Mouse (Mus musculus) liver, adult 2 months (tissue): Measurements from ENCODE around the gene Cisd3. TPM values are rescaled to one million over a fixed set of nuclear protein-coding genes. Genes with fewer than 3 reads are reported as not detected.

Experiments used
- DNase-seq: peaks from one replicate; pipeline ENCODE4 v3.0.0-alpha.2; 2011; ENCODE audit warnings: low read depth, low spot score; ENCODE audit errors: extremely low read depth
- H3K27ac ChIP-seq: fragments of 200-500 bp; replicated peaks from 2 replicates; pipeline ENCODE4 v1.5.1; 2012; ENCODE audit warnings: low read depth, mild to moderate bottlenecking, control low read depth, inconsistent platforms, low read length; ENCODE audit not compliant: insufficient read depth
- H3K27me3 ChIP-seq: fragments of 200-500 bp; 2 replicates; pipeline ENCODE4 v1.6.1; 2012; ENCODE audit warnings: mild to moderate bottlenecking, moderate library complexity, low read length, inconsistent platforms; ENCODE audit not compliant: control insufficient read depth, insufficient read depth
- H3K36me3 ChIP-seq: fragments of 200-500 bp; 2 replicates; pipeline ENCODE4 v1.6.1; 2012; ENCODE audit warnings: low read length, inconsistent platforms; ENCODE audit not compliant: control insufficient read depth, insufficient read depth
- H3K4me1 ChIP-seq: fragments of 200-500 bp; 2 replicates; pipeline ENCODE4 v1.6.1; 2011; ENCODE audit warnings: low read length; ENCODE audit not compliant: control insufficient read depth, insufficient read depth
- H3K4me3 ChIP-seq: fragments of 200-500 bp; 2 replicates; pipeline ENCODE4 v1.5.1; 2011; ENCODE audit warnings: low read depth, mild to moderate bottlenecking, control low read depth, low read length, moderate library complexity; ENCODE audit not compliant: insufficient read depth
- H3K79me2 ChIP-seq: fragments of 200-500 bp; 2 replicates; pipeline ENCODE4 v1.6.1; 2012; ENCODE audit warnings: inconsistent platforms, mild to moderate bottlenecking, low read length, moderate library complexity; ENCODE audit not compliant: control insufficient read depth, insufficient read depth
- H3K9ac ChIP-seq: fragments of 200-500 bp; 2 replicates; pipeline ENCODE4 v1.6.1; 2012; ENCODE audit warnings: low read depth, mild to moderate bottlenecking, control low read depth, inconsistent platforms, low read length
- CTCF ChIP-seq: fragments of 200-500 bp; IDR thresholded peaks from 2 replicates; pipeline ENCODE4 v1.5.1; 2011; ENCODE audit warnings: low read depth, low read length, control low read depth
- POLR2A ChIP-seq: fragments of 200-500 bp; IDR thresholded peaks from 2 replicates; pipeline ENCODE4 v1.6.1; 2011; ENCODE audit warnings: low read length, control low read depth; ENCODE audit not compliant: insufficient read depth; ENCODE audit errors: extremely low read depth
- WGBS: fragments of 180-500 bp; shearing (Covaris S2); methylation state at CpG from one replicate; pipeline ENCODE4 v1.1.7; 2018; 5-methylcytosine and 5-hydroxymethylcytosine counted together
- polyA plus RNA-seq: library from polyadenylated mRNA; depleted of rRNA; stranded (reverse); fragments of >200 nt; gene quantifications from 2 replicates; pipeline ENCODE4 v1.2.3, GENCODE M21; 2012
- total RNA-seq: library from RNA; depleted of rRNA; stranded (reverse); fragments of >200 nt; gene quantifications from 2 replicates; pipeline ENCODE4 v1.2.3, GENCODE M21; 2014

Cisd3 gene
- total and polyA plus RNA-seq, 2 experiments = 35.7 to 73.6 TPM

GRCm38 (mm10) chr11:97665431-97665830 is 20.2 kb upstream of the Cisd3 start:
- TF ChIP-seq CTCF = no peak
- TF ChIP-seq POLR2A = no peak
- no peak for DNase-seq
- H3K79me2 ChIP-seq = no peaks in the 10 kb centered on the region
- H3K4me3 ChIP-seq = no peak overlapping the region
- 97% methylated on average over 13 of the region's 13 CpGs for WGBS
- no peaks in the 10 kb centered on the region; the same call in 1 of the 2 replicates for H3K36me3 ChIP-seq
- no peak overlapping the region for H3K9ac ChIP-seq
- H3K27me3 ChIP-seq = no peaks in the 10 kb centered on the region
- peaks cover 8% of the 10 kb centered on the region for H3K4me1 ChIP-seq
- H3K27ac ChIP-seq = no peak overlapping the region

DNA sequence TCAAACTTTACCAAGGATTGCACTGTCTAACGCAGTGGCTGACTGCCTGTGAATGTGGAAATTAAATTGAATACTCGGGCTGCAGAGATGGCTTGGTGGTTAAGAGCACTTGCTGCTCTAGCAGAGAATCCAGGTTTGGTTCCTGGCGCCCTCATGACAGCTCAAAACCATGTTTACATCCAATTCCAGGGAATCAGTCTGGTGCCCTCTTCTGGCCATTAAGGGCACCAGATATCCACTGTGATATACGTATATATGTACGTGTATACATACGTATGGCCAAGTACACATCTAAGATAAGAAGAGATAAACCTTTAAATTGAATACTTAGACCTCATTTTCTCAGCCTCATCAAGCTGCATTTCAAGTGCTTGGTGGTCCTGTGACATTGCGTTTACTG is 19.4 kb upstream of the Cisd3 start:
- no peak overlapping the region for H3K9ac ChIP-seq
- TF ChIP-seq CTCF (no peak; the same call in 1 of the 2 replicates), POLR2A (no peak)
- H3K27me3 ChIP-seq = no peaks in the 10 kb centered on the region
- H3K36me3 ChIP-seq = no peaks in the 10 kb centered on the region; the same call in 1 of the 2 replicates
- 0 out of 2 replicates have a peak, but pooled peaks cover under 1% of the 10 kb centered on the region for H3K4me1 ChIP-seq
- WGBS = 96% methylated on average over 7 of the region's 7 CpGs
- no peak for DNase-seq
- H3K79me2 ChIP-seq = no peaks in the 10 kb centered on the region
- H3K27ac ChIP-seq = no peak overlapping the region
- H3K4me3 ChIP-seq = no peak overlapping the region

DNA sequence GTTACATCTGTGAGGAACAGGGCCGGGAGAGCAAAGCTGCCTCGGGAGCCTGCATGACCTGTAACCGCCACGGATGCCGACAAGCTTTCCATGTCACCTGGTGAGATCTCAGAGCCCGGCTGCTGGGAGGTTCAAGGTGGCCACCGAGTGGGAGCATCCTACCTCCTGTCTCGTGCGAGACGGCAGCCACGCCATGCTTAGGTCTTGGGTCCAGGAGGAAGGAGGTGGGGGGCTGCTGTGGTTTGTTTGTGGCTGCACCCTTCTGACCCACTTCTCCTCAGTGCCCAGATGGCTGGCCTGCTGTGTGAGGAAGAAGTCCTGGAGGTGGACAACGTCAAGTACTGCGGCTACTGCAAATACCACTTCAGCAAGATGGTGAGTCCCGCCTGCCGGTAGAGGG is 18.8 kb upstream of the Cisd3 start:
- TF ChIP-seq CTCF = no peak
- TF ChIP-seq POLR2A = no peak
- WGBS = 95% methylated on average over 15 of the region's 15 CpGs
- no peaks in the 10 kb centered on the region for H3K4me1 ChIP-seq
- H3K9ac ChIP-seq = no peak overlapping the region
- H3K79me2 ChIP-seq = no peaks in the 10 kb centered on the region
- H3K4me3 ChIP-seq = no peak overlapping the region
- no peak overlapping the region for H3K27ac ChIP-seq
- no peaks in the 10 kb centered on the region; the same call in 1 of the 2 replicates for H3K36me3 ChIP-seq
- no peak for DNase-seq
- no peaks in the 10 kb centered on the region for H3K27me3 ChIP-seq

GRCm38 (mm10) chr11:97668160-97668559 is 17.5 kb upstream of the Cisd3 start:
- Histone ChIP-seq H3K36me3 (no peaks in the 10 kb centered on the region; the same call in 1 of the 2 replicates), H3K27ac (no peak overlapping the region), H3K4me1 (no peaks in the 10 kb centered on the region), H3K4me3 (no peak overlapping the region), H3K27me3 (no peaks in the 10 kb centered on the region), H3K79me2 (no peaks in the 10 kb centered on the region), H3K9ac (no peak overlapping the region)
- no peak for TF ChIP-seq POLR2A
- TF ChIP-seq CTCF = no peak
- DNase-seq = no peak
- WGBS = 96% methylated on average over 7 of the region's 7 CpGs

- Histone ChIP-seq H3K27me3 (no peaks in the 10 kb centered on the region), H3K36me3 (no peaks in the 10 kb centered on the region; the same call in 1 of the 2 replicates), H3K4me3 (no peak overlapping the region), H3K9ac (no peak overlapping the region), H3K4me1 (no peaks in the 10 kb centered on the region), H3K79me2 (no peaks in the 10 kb centered on the region), H3K27ac (no peak overlapping the region)
- TF ChIP-seq CTCF = no peak
- no peak for TF ChIP-seq POLR2A
- WGBS = 86% methylated on average over 15 of the region's 15 CpGs
- no peak for DNase-seq
These were observed 16.4 kb upstream of the Cisd3 start for GRCm38 (mm10) chr11:97669268-97669667.

- H3K4me3 ChIP-seq = no peak overlapping the region
- no peak for DNase-seq
- no peak overlapping the region for H3K27ac ChIP-seq
- no peak for TF ChIP-seq CTCF
- TF ChIP-seq POLR2A = no peak
- H3K9ac ChIP-seq = no peak overlapping the region
- H3K27me3 ChIP-seq = no peaks in the 10 kb centered on the region
- H3K4me1 ChIP-seq = no peaks in the 10 kb centered on the region
- WGBS = 44% methylated on average over 6 of the region's 6 CpGs
- H3K79me2 ChIP-seq = no peaks in the 10 kb centered on the region
- no peaks in the 10 kb centered on the region; the same call in 1 of the 2 replicates for H3K36me3 ChIP-seq
These were observed 15.8 kb upstream of the Cisd3 start for GRCm38 (mm10) chr11:97669829-97670228.
